Mouse (Mus musculus): ENCODE measurements around the gene Usp48.

GRCm38 (mm10) chr4:137579789-137580188, 13.8 kb upstream of the Usp48 start:
- TF ChIP-seq E2F4 (IDR thresholded peaks at IDR 0.05; ENCODE audit: insufficient replicate concordance, low read depth, low read length), result no peak
- TF ChIP-seq CTCF (conservative IDR thresholded peaks at IDR 0.05 in 1 of 2, IDR thresholded peaks at IDR 0.05 in 1 of 2; ENCODE audit: low read depth in 2 of 2, low read length in 2 of 2), result no peak
